Mouse (Mus musculus) liver, embryonic 12.5 days (tissue): ENCODE results near the gene Acp7. TPM values are rescaled to one million over a fixed set of nuclear protein-coding genes. Genes with fewer than 3 reads are reported as not detected.
"Not testable (repeated sequence)": the region's sequence is repeated elsewhere in the genome, so short reads cannot be mapped to it uniquely, and the experiment has no call there.

Experiments
- ATAC-seq: fragments of 200-750 bp; cut with Nextera tagmentation; 2 replicates; pipeline ENCODE4 v1.8.0; 2017; ENCODE audit warnings: moderate number of reproducible peaks, mild to moderate bottlenecking, moderate library complexity
- H3K27ac ChIP-seq: fragments of 300-500 bp; sonication (generic); 2 replicates; pipeline ENCODE4 v1.5.1; 2016; ENCODE audit warnings: mild to moderate bottlenecking
- H3K27me3 ChIP-seq: fragments of 300-500 bp; sonication (generic); replicated peaks from 2 replicates; pipeline ENCODE4 v1.6.1; 2016; ENCODE audit warnings: mild to moderate bottlenecking, moderate library complexity
- H3K36me3 ChIP-seq: fragments of 300-500 bp; sonication (generic); 2 replicates; pipeline ENCODE4 v1.6.1; 2016; ENCODE audit warnings: mild to moderate bottlenecking, moderate library complexity
- H3K4me1 ChIP-seq: fragments of 300-500 bp; sonication (generic); 2 replicates; pipeline ENCODE4 v1.6.1; 2016
- H3K4me2 ChIP-seq: fragments of 300-500 bp; sonication (generic); 2 replicates; pipeline ENCODE4 v1.6.1; 2016; ENCODE audit warnings: mild to moderate bottlenecking, moderate library complexity
- H3K4me3 ChIP-seq: fragments of 300-500 bp; sonication (generic); 2 replicates; pipeline ENCODE4 v1.5.1; 2016; ENCODE audit warnings: mild to moderate bottlenecking, moderate library complexity
- H3K9ac ChIP-seq: fragments of 300-500 bp; sonication (generic); 2 replicates; pipeline ENCODE4 v1.6.1; 2016; ENCODE audit warnings: mild to moderate bottlenecking, moderate library complexity
- H3K9me3 ChIP-seq: fragments of 300-500 bp; sonication (generic); replicated peaks from 2 replicates; pipeline ENCODE4 v1.6.1; 2016; ENCODE audit warnings: mild to moderate bottlenecking, moderate library complexity
- WGBS: fragments of 180-500 bp; shearing (Covaris S2); methylation state at CpG from one replicate; pipeline ENCODE4 v1.1.7; 2016; ENCODE audit not compliant: insufficient replicate concordance; 5-methylcytosine and 5-hydroxymethylcytosine counted together
- polyA plus RNA-seq: library from polyadenylated mRNA; unstranded; fragments of >200 nt; fragmentation: Nextera tagmentation; extraction: Ambion mirVana; gene quantifications from 2 replicates; pipeline ENCODE4 v1.2.1, GENCODE M21; 2016

Acp7 gene
- polyA plus RNA-seq, result not detected in 2 replicates

GRCm38 (mm10) chr7:28631073-28631472 lies at the start of gene Acp7:
Gene Acp7 (minus strand): TSS chr7:28631332.
- Histone ChIP-seq H3K27me3 (peaks cover 52% of the 10 kb centered on the region), H3K4me1 (no peaks in the 10 kb centered on the region), H3K9ac (no peak within 1 kb of the TSS), H3K4me3 (no peak within 1 kb of the TSS), H3K9me3 (no peaks in the 10 kb centered on the region), H3K4me2 (no peak within 1 kb of the TSS), H3K27ac (no peak within 1 kb of the TSS), H3K36me3 (no peaks in the 10 kb centered on the region)
- no peak for ATAC-seq
- WGBS, result 26% methylated on average over 10 of the region's 10 CpGs

GRCm38 (mm10) chr7:28677624-28678023 lies 46.5 kb upstream of the Acp7 start:
- WGBS, result 72% methylated on average over 8 of the region's 8 CpGs
- no peaks in the 10 kb centered on the region for H3K4me1 ChIP-seq
- no peaks in the 10 kb centered on the region for H3K9me3 ChIP-seq
- H3K4me3 ChIP-seq, result no peak overlapping the region
- no peak overlapping the region for H3K9ac ChIP-seq
- no peaks in the 10 kb centered on the region for H3K36me3 ChIP-seq
- peaks cover 5% of the 10 kb centered on the region; the same call in 1 of the 2 replicates for H3K27me3 ChIP-seq
- no peak overlapping the region for H3K4me2 ChIP-seq
- H3K27ac ChIP-seq, result no peak overlapping the region
- ATAC-seq, result no peak

- H3K4me2 ChIP-seq, result no peak overlapping the region
- peaks cover 5% of the 10 kb centered on the region; the same call in 1 of the 2 replicates for H3K27me3 ChIP-seq
- no peak overlapping the region for H3K4me3 ChIP-seq
- H3K36me3 ChIP-seq, result no peaks in the 10 kb centered on the region
- 63% methylated on average over 13 of the region's 13 CpGs for WGBS
- ATAC-seq, result no peak
- H3K9ac ChIP-seq, result no peak overlapping the region
- H3K27ac ChIP-seq, result no peak overlapping the region
- no peaks in the 10 kb centered on the region for H3K9me3 ChIP-seq
- no peaks in the 10 kb centered on the region for H3K4me1 ChIP-seq
Observed at GRCm38 (mm10) chr7:28676811-28677541, 45.8 kb upstream of the Acp7 start.

GRCm38 (mm10) chr7:28675746-28676145 lies 44.6 kb upstream of the Acp7 start:
- no peak for ATAC-seq
- Histone ChIP-seq H3K9ac (no peak overlapping the region), H3K36me3 (no peaks in the 10 kb centered on the region), H3K4me2 (0 out of 2 replicates have a peak overlapping the region, but pooled peaks have one; percentile 10), H3K9me3 (no peaks in the 10 kb centered on the region), H3K4me1 (no peaks in the 10 kb centered on the region), H3K27ac (no peak overlapping the region), H3K4me3 (no peak overlapping the region), H3K27me3 (peaks cover 5% of the 10 kb centered on the region; the same call in 1 of the 2 replicates)
- WGBS, result 35% methylated on average over 11 of the region's 11 CpGs

- no peak overlapping the region for H3K9ac ChIP-seq
- peaks cover 5% of the 10 kb centered on the region; the same call in 1 of the 2 replicates for H3K27me3 ChIP-seq
- H3K9me3 ChIP-seq, result no peaks in the 10 kb centered on the region
- H3K4me3 ChIP-seq, result no peak overlapping the region
- H3K27ac ChIP-seq, result no peak overlapping the region
- H3K4me1 ChIP-seq, result no peaks in the 10 kb centered on the region
- no peak for ATAC-seq
- H3K36me3 ChIP-seq, result no peaks in the 10 kb centered on the region
- peak overlapping the region; percentile 24; the same call in 1 of the 2 replicates for H3K4me2 ChIP-seq
- 49% methylated on average over 9 of the region's 9 CpGs for WGBS
Observed at GRCm38 (mm10) chr7:28674994-28675393, 43.9 kb upstream of the Acp7 start.

GRCm38 (mm10) chr7:28672786-28673185 lies 41.7 kb upstream of the Acp7 start:
- not testable (repeated sequence) for H3K4me1 ChIP-seq, H3K4me2 ChIP-seq, H3K4me3 ChIP-seq, H3K27ac ChIP-seq, H3K9me3 ChIP-seq, H3K27me3 ChIP-seq, ATAC-seq, H3K36me3 ChIP-seq, H3K9ac ChIP-seq
- 50% methylated on average over 5 of the region's 5 CpGs for WGBS

GRCm38 (mm10) chr7:28672276-28672675 lies 41.1 kb upstream of the Acp7 start:
- 72% methylated on average over 5 of the region's 5 CpGs for WGBS
- peaks cover 5% of the 10 kb centered on the region; the same call in 1 of the 2 replicates for H3K27me3 ChIP-seq

GRCm38 (mm10) chr7:28671172-28671571 lies 40.0 kb upstream of the Acp7 start:
- Histone ChIP-seq H3K4me1 (no peaks in the 10 kb centered on the region), H3K27ac (no peak overlapping the region), H3K4me3 (no peak overlapping the region), H3K36me3 (no peaks in the 10 kb centered on the region), H3K9me3 (no peaks in the 10 kb centered on the region), H3K9ac (no peak overlapping the region), H3K27me3 (peaks cover 5% of the 10 kb centered on the region; the same call in 1 of the 2 replicates), H3K4me2 (no peak overlapping the region)
- WGBS, result 34% methylated on average over 4 of the region's 4 CpGs
- no peak for ATAC-seq

More at GRCm38 (mm10) chr7:28672276-28672675, 41.1 kb upstream of the Acp7 start:
- no peak overlapping the region for H3K4me2 ChIP-seq
- H3K9ac ChIP-seq, result no peak overlapping the region
- no peak for ATAC-seq
- no peaks in the 10 kb centered on the region for H3K4me1 ChIP-seq
- H3K27ac ChIP-seq, result no peak overlapping the region
- no peaks in the 10 kb centered on the region for H3K9me3 ChIP-seq
- H3K4me3 ChIP-seq, result no peak overlapping the region
- H3K36me3 ChIP-seq, result no peaks in the 10 kb centered on the region

- Histone ChIP-seq H3K36me3 (no peaks in the 10 kb centered on the region), H3K4me3 (no peak overlapping the region), H3K4me2 (no peak overlapping the region; the same call in 1 of the 2 replicates), H3K9ac (no peak overlapping the region), H3K27me3 (peaks cover 14% of the 10 kb centered on the region), H3K27ac (no peak overlapping the region), H3K9me3 (no peaks in the 10 kb centered on the region), H3K4me1 (no peaks in the 10 kb centered on the region)
- ATAC-seq, result no peak
- 20% methylated on average over 15 of the region's 15 CpGs for WGBS
Observed at GRCm38 (mm10) chr7:28665620-28666579, 34.8 kb upstream of the Acp7 start.

GRCm38 (mm10) chr7:28656430-28656829 lies 25.3 kb upstream of the Acp7 start:
- Histone ChIP-seq H3K9ac (no peak overlapping the region), H3K27ac (no peak overlapping the region), H3K36me3 (no peaks in the 10 kb centered on the region), H3K4me2 (no peak overlapping the region), H3K4me3 (no peak overlapping the region), H3K27me3 (no peaks in the 10 kb centered on the region), H3K4me1 (no peaks in the 10 kb centered on the region), H3K9me3 (no peaks in the 10 kb centered on the region)
- no peak for ATAC-seq
- WGBS, result 59% methylated on average over 4 of the region's 4 CpGs

- Histone ChIP-seq H3K9ac (no peak overlapping the region), H3K27me3 (no peaks in the 10 kb centered on the region), H3K27ac (no peak overlapping the region), H3K36me3 (no peaks in the 10 kb centered on the region), H3K4me2 (no peak overlapping the region), H3K9me3 (no peaks in the 10 kb centered on the region), H3K4me1 (no peaks in the 10 kb centered on the region), H3K4me3 (no peak overlapping the region)
- no peak for ATAC-seq
- WGBS, result 58% methylated on average over 2 of the region's 2 CpGs
Observed at GRCm38 (mm10) chr7:28651157-28651556, 20.0 kb upstream of the Acp7 start.

- H3K36me3 ChIP-seq, result no peaks in the 10 kb centered on the region
- no peak overlapping the region for H3K9ac ChIP-seq
- no peaks in the 10 kb centered on the region for H3K4me1 ChIP-seq
- H3K9me3 ChIP-seq, result no peaks in the 10 kb centered on the region
- H3K27me3 ChIP-seq, result no peaks in the 10 kb centered on the region
- H3K4me2 ChIP-seq, result no peak overlapping the region
- H3K27ac ChIP-seq, result no peak overlapping the region
- H3K4me3 ChIP-seq, result no peak overlapping the region
- no peak for ATAC-seq
- WGBS, result 45% methylated on average over 7 of the region's 7 CpGs
Observed at GRCm38 (mm10) chr7:28647016-28647415, 15.9 kb upstream of the Acp7 start.
